Mouse (Mus musculus): ENCODE measurements around the gene Map1b. TPM values are rescaled to one million over a fixed set of nuclear protein-coding genes. Genes with fewer than 3 reads are reported as not detected.

Gene Map1b
- 10 to 100 TPM; 30.9 to 37.7 TPM for total RNA-seq (2021)
- long read RNA-seq, experiment 1 = 0 reads
- long read RNA-seq, experiment 2, partial matches to known transcripts = 0 of 1 reads
- long read RNA-seq, experiment 2, other reads (novel, unspliced or antisense) = 0 of 1 reads

DNA sequence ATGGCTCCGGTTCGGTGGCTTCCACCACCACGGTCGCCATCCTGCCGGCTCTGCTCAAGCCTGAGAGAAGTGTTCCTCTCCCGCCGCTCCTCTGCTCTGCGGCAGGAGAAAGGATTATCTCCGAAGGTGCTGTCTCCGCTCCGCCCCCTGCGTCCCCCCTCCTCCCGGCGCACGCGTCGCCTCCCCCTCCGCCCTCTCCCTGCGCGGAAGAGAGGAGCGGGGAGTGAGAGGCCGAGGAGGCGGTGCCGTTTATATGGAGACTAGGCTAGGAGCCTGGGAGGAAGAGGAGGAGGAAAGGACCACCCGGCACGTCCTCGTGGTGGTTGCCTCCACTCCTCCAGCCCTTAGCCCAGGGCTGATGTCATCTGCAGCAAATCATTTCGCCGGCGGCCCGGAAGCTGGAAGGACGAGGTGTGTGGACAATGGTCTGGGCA lies at the start of gene Map1b:
Gene Map1b (minus strand): TSS at position 93 of the 434 bp plus-strand sequence.
- peak; percentile 56 for DNase-seq

DNA sequence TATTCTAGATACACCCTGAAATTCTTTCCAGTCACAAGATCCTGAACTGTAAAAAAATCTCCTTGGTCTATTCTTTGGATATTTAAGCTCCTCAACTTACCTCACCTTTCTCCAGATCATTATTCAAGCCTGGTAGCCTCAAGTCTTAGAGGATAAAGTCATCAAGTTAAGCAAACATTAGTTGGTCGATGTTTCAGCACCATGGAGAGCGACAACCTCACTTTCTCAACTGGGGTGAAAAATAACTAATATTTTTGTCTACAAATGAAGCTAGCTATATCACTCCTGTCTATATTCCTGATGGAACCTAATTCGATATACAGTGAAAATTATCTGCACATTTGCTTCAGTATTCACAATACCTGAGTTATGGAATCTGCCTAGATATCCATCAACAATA lies 48.0 kb upstream of the Map1b start:
- peak; percentile 62 for DNase-seq

DNA sequence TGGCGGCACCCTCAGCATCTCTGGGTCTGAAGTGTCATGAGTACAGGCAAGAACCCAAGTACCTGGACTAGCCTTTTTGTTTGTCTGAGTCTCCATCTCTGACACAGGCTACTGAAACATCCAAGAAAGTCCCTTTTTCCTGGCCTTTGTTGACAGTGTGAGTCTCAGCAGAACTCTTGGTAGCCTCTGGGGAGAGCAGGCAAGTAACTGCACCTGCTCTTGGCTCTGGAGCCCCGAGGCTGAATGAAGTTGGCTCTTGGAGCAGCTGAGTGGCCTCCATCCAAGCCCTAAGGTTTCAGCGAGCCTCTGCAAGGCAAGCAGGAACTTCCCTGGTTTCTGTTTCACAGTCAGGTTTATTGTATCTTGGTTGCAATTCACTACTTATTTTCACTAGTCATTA lies 46.7 kb upstream of the Map1b start:
- DNase-seq = no peak

DNA sequence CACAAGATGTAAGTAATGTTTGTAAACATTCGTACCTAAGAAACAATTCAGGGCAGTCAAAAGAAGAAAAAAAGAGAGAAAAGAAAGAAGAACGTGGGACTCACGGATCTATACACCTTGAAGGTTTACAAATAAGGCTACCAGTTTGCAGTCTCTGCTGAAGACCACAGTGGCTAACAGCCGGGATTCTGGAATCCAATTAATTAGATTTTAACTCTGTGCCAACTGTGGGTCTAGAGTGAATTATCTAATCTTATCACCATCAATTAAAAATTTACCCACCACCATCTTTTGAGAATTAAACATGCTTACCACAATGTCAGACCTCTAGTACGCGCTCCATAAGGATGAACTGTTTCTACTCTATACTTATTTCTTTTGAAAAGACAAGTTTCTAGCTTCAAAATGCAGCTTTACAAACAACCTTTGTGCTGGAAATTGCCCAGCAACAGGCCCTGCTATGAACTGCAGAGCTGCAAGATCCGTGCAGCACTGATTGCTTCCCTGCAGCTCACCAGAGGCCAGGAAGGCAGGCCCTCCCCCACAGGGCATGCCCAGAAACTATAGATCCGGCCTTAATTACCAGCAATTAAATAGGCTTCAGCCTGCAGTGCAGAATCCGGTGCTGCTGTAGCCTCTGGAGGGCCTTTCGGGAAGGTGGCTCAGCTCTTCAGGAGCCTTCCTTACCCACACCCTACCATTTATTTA lies 45.7 kb upstream of the Map1b start:
- DNase-seq = no peak

DNA sequence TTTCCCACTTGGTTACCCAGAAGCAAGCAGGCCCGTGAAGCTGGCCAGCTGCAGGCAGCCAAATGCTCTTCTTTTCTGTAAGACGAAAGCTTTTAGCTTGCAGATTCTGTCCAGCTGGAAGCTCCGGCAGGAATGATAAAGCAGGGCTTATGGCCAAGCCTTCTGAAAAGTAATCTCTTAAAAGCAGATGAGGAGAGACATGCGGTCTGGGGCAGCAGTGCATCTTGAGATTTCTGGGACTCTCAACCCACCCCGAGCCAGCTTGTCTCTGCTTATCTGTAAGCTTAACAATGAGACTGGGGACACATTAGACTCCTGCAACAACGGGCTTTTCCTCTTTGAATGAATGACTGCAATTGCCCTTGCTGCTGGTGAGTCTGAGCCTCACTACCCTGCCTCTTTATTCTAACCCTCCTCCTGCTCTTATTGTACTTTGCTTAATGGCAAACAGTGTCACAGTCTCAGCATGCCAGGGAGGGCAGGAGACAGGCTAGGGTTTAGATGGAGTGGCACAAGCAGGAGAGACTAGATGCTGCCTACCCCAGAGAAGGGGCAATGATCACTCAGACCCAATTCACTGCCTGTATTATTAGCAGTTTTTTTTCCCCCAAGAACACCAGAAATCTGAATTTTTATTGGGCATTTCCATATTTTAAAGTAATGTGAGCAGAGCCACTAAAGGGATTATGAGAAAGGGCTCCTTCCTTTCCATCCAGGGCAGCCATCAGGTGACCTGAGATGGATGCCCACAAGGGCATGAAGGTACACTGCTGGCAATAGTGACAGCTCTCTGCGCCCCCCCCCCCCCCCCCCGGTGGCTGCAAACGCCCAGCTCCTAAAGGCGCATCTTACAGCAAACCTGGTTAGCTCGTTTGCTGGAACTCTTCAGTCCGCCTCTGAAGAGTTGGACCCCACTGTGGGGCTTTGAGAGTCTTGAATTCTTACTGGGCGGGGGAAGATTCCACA lies 44.6 kb upstream of the Map1b start:
- no peak for DNase-seq

DNA sequence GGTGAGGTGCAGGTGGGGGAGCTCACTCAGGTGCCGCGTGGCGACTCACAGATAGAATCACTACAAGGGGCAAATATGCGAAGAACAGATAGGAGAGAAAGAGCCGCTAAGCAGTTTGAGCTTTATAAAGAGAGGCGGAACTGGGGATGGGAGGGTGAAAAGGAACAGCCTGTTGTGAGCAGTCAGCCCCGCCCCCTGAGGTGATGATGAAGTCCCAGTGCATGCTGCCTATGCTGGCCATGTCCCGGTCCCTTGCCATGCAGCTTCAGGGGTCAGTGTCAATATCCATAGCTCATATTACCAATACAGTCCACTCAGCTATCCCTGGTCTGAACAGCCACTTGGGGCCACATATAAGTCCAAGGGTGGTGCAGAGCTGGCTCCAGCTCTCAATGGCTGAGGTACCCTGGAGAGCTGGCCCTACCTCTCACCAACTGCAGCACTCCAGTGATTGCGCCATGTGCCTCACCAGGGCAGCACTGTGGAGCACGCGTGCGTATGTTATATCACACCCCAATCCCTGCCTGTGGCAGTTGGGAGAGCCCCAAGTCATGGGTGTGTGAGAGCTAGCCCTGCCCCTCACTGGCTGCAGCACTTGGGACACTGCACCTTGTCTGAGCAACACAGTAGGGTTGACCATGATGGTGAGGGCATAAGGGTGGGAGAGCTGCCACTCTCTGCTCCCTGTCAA lies 42.0 kb upstream of the Map1b start:
- DNase-seq = no peak

DNA sequence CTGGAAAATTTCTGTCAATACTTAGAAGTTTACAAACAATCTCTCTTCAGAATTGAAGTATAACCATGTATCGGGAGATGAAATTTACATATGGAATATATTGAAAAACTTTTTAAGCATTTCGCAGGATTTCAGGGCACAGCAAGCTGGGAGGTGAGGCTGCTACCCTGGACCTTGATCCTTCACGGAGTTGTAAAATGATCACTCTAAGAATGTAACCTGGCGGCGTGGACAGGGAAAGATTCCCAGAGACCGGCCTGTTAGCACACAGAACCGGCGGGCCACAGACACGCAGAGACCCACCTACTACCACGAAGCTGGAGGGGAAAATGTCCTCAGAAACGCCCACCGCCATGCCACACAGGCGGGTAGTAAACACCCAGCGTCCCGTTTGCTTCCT lies 41.5 kb upstream of the Map1b start:
- no peak for DNase-seq

DNA sequence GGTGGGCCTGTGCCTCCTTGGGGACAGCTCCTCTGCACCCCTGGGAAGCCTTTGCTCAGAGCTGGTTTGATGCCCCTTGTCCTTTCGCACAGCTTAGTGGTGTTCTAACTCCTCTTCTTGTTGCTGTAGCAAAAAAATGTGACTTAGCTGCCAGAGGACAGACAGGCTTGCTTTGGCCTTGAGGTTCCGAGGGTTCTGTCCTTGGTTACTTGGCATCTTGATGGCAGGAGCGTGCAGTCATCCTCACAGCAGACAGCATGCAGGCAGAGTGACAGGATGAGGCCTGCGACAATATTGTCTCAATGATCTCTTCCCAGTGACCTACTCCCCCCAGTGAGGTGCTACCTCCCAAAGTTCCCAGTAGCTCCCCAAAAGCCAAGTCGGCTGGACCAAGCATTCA lies 41.0 kb upstream of the Map1b start:
- no peak for DNase-seq

DNA sequence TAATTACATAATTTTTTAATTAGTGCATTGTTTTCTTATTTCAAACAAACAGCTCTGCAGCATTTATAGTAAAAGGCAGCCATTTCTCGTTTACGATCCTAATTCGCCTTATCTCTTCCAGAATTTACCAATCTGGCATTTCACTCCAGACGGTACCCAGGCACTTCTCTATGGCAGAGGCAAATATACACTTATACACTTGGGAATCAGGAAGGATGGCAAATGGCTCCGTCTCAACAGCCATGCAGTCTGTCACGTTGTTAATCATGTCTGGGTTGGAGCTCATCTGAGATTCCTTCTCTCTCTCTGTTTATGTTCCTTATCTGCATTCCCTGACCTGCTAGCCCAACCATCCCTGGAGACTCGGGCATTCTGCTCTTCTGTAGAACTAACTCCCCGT lies 38.6 kb upstream of the Map1b start:
- no peak for DNase-seq

DNA sequence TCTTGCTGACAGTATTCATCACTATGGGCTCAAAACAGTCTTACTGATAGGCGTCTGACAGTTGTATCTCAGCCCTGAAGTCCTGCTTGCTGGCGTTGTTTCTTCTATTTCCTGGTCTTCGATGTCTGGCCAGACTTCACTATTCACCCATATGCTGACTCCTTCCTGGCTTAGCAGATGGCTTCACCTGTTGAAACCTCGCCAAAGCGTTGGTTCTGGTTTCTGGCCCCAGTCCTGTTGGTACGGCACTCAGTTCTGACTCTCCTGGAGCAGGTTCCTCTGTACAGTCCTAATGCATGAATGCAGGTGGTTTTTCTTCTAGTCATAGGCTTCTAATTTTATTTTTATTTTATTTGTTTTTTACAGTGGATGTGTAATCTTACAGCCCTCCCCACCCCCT lies 38.1 kb upstream of the Map1b start:
- DNase-seq = no peak

DNA sequence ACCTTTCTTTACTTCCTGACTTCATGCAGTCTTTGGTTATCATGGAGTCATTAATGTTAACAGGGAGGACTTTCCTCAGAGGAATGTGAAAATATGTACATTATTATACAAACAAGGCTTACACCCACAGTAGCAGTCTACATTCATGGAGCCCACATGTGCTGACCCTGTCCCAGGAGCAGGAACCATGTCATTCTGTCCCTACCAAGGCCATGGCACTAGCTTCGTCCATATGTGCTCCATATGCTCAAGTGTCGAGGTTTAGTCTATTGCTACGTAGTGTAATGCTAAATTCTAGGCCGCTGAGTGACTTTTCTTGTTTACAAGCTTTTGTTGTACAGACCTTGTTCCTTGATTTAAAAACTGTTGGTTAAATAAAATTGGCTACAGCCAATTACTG lies 36.0 kb upstream of the Map1b start:
- no peak for DNase-seq

DNA sequence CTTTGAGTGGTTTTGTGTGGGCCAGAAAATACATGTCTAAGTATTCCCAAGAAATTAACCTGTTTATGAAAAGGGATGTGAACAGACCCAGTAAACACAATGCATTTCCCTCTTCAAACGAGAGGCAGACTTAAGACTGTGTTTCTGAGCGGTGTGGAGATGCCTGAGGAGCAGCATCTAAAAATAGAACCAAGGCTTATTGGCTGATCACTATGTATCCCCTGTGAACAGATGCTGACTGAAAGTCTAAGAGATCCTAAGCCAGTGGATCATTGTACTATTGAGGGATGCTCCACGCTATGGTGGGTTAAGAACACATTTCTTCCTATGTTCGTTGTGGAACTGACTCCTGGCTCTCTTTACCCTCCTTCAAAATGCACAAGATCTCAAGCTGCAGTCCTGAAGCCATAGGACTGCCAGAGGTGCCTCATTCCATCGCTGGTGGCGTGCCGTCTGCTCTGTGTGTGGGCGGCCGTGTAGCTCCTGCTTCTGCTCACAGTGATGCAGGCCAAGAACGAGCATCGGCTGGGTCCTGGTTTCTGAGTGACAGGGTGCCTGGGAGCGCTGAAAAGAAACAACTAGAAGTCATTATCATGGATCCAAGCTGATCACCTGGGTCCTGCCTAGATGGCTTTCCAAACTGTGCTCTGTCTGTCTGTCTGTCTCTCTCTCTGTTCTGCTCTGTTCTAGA lies 34.5 kb upstream of the Map1b start:
- no peak for DNase-seq

DNA sequence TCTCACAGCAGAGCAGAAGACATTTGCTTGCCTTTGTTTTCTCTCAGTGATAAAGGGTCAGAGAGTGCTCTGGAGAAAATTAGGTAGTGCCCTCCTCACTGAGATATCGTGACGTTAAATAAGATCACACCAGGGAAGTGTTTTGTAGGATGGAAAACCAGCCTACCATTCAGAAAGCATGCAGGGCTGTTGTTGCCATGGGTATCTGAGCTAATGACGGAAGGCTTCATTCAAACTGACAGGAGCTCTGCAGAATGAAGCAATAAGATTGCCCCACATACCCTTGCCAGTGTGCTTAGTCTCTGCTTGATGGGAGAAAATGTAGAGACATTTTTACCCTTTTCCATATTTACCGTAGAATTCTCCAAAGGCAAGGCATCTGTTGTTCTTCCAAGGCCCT lies 33.7 kb upstream of the Map1b start:
- DNase-seq = no peak

DNA sequence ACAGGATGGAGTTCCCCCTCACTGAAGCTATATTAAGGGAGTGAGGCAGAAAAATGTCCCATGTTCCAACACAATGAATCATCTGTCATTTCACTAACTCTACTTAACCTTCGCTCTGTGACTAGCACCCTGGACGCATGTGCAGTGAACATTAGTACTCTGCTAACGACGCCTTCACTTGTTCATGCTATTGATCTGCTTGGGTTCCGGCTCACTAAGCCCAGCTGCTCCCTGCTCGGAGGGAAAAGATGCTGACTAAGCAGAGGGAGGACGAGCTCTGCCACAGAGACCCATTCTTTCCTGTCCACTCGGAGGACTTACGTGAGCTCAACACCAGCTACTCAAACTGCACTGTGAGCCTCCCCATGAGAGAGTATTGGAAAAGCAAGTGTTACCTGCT lies 33.2 kb upstream of the Map1b start:
- DNase-seq = no peak

DNA sequence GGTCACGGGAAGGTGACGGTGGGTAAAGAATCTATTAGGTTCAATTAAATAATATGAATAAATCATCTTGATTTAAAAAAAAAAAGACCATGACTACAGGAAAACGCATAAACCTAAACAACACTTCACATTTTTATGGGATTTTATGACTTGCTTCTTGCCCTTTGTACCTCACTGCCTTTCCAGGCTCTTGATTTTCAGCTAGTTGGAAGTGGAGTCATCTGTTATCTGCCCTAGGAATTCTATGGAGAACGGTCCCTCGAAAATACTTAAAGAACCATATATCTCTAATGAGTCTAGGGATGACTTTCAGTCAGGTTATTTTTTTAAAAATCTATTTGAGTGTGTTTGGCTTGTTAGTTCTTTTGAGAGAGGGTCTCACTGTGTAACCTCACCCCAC lies 30.5 kb upstream of the Map1b start:
- no peak for DNase-seq

DNA sequence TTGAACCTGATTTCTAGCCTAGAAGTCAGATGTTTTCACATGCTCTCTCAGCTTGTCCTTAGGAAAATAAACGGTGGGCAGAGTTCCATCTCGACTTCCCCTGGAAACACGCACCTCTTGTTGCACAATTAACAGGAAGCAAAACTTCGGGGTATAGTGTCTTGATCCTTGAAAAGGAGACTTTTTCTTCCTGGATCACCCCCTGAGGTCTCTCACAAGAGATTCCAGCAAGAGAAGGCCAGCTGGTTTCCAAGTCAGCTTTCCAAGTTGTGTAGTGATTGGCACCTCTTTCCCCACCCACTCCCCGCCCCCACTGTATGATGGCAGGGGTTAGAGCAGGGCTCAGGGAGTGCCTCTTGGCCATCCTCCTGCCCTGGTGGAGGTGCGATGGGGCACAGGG lies 28.9 kb upstream of the Map1b start:
- no peak for DNase-seq

DNA sequence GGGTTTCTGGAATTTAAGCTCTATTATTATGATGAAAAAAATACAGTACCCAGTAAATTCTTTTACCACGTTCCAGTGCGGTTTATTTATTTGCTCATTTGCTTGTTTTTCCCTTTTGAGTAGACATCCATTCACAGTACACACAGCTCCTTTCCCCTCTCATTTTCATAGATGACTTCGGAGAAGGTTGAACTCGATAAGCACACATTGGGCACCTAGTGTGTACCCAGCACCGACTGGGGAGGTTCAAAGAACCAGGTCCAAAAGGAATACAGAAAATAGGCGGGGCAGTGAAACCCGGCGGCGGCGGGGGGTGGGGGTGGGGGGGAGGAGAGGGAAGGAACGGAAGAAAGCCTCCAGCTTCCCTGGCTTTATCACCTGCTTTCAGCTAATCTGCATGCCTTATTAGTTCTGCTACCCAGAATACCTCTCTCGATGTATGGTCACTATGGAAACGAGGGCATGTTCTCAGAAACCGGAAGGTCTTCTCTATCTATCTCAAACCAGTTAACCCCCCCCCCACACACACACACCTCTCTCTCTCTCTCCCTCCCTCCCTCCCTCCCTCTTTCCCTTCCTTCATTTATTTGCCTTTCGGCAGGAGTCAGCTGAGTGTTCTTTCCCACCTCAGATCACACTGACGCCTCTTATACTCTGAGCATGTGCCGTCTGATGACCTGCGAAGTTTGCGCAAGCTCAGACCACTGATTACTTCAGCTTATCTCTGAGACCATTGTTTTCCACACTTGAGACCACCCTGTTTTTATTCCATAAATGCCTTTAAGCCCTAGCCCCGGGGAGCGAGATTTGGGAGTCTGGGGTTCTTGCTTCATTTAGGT lies 25.3 kb upstream of the Map1b start:
- no peak for DNase-seq

DNA sequence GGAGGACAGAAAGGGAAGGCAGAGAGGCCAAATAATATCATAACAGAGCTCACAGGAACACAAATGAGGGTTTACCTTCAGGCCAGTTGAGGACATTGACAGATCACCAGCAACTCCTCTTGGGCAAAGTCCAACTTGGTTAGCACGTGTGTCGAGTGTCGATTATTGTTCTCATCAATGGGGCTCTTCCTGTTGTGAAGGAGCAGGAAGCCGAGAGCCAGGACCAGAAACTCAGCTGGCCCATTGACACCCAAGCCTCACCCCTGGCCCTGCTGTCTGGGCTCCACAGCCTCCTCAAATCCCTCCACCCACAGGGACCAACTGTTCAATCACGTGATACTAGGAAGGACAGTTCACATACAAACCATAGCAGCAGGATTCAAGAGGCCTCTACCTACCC lies 22.9 kb upstream of the Map1b start:
- DNase-seq = no peak

DNA sequence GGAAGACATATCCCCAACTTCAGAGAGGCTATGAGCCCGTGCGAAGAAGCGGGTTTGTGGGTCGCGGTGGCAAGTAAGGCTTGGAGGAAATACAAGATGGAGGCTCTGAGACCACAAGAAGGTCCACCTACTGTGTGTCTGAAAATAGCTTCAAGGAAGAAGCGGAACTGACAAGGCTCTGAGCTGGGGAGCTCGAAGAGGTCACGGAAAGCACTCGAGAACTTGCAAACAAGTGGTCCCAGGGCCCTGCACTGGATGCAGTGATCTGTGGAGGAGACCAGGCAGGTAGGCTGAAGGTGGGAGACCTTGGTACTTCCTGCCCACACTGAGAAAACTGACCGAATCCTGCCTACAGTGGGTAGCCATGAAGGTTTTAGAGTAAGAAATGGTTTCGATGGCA lies 22.5 kb upstream of the Map1b start:
- no peak for DNase-seq

DNA sequence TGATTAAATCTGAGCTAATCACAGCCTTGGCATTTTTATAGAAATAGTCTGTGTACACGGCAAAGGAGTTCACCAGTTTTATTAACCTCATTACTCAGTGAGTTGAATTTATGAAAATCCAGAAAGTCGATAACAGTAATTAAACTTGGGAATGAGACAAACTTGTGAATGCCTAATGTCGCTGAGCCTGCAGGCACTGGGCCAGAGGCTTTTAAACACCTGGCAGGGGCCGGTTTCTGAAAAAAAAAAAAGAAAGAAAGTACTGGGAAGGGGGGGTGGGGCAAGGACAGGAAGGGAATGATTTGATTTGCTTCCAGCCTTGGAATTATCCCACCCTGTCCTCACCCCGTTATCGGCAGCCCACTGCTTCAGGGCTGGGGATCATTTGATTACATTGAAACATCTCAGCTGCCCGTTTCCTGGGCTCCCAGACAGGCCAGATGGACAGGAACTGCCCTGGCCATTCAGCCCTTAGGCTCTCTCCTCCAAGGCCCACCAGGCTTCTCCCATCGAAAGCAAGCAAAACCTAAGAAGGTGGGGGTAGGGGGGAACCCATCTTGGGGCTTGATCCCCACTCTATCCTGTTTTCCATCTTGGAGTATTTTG lies 21.7 kb upstream of the Map1b start:
- no peak for DNase-seq

DNA sequence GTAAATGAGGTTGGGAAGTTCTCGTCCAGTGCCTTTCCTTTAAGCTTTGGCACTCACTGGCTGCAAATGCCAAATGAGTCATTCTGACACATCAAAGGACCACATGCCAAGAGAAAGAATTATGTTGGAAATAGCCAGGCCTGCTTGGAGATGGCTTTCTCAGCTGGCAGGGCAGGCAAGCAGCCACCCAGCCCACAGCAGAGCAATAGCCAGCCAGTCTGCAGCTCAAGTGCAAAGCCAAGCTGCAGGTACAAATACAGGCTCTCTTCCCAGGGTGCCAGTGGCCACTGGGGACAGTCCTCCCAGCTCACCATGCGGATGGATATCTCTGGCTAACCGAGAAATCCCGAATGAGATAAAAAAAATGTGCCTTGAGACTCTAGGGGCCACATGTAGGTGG lies 12.1 kb upstream of the Map1b start:
- DNase-seq = no peak

Data from gastrocnemius, postnatal 10 days (tissue).